Mouse (Mus musculus) ES-E14 (cell line): ENCODE measurements around the gene Fryl.

Experiments
- CHD2 ChIP-seq: IDR thresholded peaks from 2 replicates; pipeline ENCODE4 v1.6.1; 2014; ENCODE audit warnings: mild to moderate bottlenecking, low read depth, low read length, inconsistent platforms
- HCFC1 ChIP-seq: IDR thresholded peaks from 2 replicates; pipeline ENCODE4 v1.6.1; 2012; ENCODE audit warnings: low read length, inconsistent platforms, borderline replicate concordance; ENCODE audit not compliant: insufficient read depth
- MAFK ChIP-seq: IDR thresholded peaks from 2 replicates; pipeline ENCODE4 v1.6.1; 2014; ENCODE audit warnings: mild to moderate bottlenecking, low read depth, low read length, inconsistent platforms; ENCODE audit not compliant: insufficient read depth
- ZC3H11A ChIP-seq: IDR thresholded peaks from 2 replicates; pipeline ENCODE4 v1.6.1; 2012; ENCODE audit warnings: low read depth, mild to moderate bottlenecking, inconsistent platforms, low read length, borderline replicate concordance

- no peak for TF ChIP-seq CHD2
- no peak for TF ChIP-seq HCFC1
- TF ChIP-seq MAFK = no peak
- TF ChIP-seq ZC3H11A = peak; percentile 62; the same call in 1 of the 2 replicates
Observed at GRCm38 (mm10) chr5:73133833-73134185, 122.6 kb downstream of the Fryl start.
